Mouse (Mus musculus) cerebellum, adult 8-10 months (tissue): ENCODE data around the gene Kcna5.

ENCODE experiments used
- DNase-seq: peaks from one replicate; pipeline ENCODE4 v3.0.0; 2022

The Kcna5 gene

DNA sequence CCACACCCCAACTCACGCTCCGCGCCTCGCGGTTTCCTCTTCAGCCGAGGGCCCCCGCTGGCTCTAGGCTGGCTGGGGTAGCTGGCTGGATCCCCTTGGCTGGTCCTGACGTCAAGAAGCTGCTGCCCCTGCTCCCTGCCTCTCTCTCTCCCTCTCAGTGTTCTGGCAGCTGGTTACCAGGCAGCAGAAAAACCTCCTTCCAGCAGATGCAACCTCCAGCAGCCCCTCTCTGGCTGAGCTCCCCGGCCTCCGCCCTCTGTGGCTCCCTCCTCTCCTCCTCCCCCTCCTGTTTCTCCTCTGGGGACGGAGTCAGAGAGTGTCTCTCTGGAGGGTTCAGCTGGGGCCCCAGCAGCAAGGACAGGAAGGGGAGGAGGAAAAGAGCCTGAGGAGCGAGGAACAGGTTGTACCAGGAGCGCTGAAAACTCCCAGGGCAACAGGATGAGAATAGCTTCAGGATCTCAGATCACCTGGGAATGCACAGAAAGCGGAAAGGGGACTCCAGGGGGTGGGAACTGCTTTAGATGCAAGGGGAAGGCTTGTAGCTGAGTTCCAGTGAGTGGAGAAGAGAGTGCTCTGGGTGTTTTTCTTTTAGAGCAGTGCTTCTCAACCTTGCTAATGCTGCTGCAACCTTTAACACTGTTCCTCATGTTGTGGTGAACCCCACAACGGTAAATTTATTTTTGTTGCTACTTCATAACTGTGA is at the start of gene Kcna5:
Gene Kcna5 (minus strand): TSS at position 205 of the 703 bp plus-strand sequence.
- DNase-seq, result no peak

DNA sequence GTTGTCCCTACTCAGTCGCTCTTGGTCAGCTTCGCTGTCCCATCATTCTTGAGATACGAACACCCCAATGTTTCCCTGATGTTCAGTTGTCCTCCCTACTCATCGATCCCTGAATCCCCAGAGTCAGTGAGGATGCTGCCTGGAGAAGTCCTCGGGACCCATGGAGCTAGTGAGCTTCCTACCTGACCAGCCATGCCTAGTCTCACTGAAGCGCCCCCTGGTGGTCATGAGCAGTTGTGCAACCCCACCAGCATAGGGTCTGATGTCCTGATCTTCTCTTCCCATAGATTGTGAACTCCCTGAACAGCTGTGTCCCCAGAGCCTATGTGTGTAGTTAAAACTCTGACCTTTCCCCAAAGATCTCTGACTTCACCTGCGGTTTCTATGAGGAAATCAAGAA is 47.9 kb upstream of the Kcna5 start:
- peak; percentile 69 for DNase-seq

DNA sequence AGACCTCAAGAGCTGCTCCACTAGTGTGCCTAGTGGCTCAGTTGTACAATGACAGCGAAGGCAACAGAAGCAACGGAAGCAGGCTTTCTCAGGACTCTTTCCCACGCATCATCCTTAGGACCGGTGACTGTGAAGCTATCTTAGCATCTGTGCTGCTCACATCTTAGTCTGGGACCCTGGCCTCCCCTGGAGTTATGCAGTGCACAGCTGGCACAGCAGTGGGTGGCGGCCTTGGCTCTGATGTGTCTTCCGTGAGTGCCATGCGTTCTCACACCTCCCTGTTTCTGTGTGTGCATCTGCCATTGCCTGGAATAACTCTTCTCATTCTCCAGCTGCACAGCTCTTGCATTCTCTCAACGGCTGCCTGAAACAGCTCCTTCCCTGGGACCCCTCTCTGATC is 46.4 kb upstream of the Kcna5 start:
- DNase-seq, result no peak

DNA sequence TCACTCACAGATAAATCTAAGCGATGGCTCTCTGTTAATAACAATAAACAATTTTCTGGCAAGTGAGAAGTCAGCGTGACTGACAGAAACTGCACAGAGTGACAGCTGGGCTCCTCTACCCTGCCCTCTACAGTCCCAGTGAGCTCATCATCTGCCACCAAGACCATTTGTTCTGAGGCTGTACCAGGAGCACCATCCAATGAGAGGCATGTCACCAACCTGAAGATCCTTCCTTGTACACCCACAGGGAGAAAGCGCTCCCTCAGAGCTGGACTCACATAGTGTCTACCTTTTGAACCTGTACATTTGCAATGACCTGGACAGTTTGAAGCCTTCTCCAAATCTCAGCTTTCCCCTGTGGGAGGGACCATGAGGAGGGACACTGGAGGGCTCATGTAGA is 45.4 kb upstream of the Kcna5 start:
- no peak for DNase-seq

DNA sequence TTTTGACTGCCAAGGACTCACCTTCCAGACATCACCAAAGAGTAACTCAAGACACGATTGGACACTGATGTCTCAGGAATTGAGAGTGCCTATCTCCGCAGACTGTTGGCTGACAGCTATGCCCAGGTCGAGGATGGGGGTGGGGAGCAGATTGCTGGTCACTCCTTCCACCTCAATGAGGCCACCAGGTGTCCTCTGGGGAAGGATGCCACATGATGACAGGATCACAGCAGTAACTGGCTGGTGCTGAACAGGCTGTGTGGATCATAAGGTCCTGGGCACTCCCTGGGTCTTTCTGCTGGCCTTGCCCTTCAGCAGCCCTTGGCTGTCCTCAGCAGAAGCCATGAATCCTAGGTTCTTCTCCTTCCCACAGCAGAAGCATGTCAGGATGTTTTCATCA is 42.2 kb upstream of the Kcna5 start:
- DNase-seq, result peak; percentile 79

DNA sequence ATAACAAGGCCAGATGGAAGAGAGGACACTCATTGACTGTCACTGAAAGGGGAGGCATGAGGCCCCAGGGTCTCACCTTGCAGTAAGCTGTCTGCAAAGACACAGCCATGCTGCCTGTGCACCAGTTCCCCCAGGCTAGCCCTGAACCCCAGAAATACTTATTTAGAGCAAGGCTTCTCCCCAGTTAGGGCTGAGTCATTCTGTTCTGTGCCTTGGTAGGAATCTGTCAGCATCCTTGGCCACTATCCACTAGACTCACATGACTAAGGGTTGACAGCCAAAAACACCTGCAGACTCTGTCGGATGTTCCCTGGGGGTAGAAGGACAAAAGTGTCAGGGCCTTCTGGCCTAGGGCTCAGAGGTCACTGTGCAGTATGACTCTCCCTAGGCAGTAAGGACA is 41.4 kb upstream of the Kcna5 start:
- no peak for DNase-seq

DNA sequence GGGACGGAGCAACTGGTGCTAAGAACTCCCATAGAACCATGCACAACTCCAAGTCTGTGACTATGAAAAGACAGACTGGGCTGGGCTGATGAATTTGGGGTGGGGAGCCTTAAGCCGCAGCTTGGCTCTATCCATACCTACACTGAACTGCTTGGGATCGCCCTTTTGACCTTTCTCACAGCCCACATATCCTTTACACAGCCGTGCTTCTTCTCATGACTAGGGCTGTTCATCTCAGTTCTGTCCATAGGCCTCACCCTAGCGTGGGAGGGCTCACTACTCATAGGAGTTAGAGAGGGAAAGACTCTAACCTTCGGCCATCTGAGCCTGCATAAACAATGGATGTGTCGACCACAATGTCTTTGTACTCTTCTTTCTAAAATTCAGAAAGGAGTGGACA is 39.6 kb upstream of the Kcna5 start:
- DNase-seq, result no peak

DNA sequence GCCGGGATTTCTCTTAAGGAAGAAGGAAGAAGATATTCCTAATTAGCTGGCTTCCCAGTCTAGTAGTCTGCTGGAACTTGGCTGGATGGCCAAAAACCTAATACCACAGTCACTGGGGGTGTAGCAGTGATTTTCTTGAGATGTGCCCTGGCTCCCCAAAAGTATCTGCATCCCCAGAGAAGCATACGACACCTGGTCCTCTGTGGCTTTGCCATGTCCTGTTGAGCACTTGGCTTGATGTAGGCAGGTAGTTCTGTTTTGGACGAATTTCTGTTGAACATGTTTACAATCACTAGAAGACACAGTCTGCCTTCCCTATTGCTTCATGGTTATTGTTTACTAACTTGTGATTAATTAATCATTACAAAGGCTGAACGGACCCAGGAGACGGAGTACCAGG is 37.8 kb upstream of the Kcna5 start:
- no peak for DNase-seq

DNA sequence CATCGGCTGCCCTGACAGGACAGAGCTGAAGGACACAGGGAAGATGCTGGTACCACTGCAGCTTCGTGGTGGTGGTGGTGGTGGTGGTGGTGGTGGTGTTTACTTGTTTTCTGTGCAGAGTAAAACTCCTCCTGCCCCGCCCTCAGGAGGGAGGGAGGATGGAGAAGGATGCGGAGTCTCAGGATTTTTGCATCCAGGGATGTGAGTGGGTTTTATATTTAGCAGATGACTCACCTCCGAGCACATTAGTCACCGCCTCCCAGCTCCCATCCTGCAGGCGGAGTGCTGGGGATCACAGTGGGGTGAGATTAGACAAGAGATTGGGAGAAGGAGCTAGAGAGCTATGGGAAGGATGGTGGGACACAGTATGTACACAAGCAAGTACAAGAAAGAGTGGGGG is 34.6 kb upstream of the Kcna5 start:
- DNase-seq, result peak; percentile 66

DNA sequence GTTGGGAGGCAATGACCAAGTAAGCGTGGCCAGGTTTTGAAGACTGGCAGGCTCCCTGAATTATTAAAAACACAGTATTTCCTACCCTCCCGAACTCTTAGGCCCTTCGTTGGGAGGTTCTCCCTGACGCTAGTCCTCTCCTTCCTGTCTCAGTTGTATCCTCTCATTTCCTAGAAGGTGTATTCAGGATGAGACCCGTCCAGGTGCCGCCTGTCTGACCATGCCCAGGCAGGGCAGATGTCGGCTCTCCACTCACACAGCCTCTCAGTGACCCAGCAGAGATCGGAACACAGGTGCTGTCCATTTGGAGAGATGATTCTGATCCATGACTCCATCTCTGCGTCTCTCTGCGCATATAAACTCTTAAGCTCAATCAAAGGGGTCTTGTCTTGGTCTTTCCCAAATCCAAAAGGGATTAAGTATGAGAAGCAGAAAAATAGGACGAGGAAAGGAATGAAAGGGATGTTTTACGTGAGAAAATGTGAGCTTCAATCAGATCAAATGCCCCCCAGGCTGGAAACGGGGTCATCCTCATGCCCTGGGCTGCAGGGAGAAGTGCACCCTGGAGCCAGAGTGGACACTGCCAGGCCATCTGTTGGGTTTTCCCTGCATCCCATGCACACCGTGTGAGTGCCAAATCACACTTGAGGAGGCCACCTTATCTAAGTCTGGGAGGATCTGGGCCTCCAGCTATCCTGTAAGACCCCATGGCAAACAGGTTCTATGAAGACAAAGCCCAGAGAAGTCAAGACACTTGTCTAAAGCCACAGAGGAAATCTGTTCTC is 33.0 kb upstream of the Kcna5 start:
- DNase-seq, result peak; percentile 71

DNA sequence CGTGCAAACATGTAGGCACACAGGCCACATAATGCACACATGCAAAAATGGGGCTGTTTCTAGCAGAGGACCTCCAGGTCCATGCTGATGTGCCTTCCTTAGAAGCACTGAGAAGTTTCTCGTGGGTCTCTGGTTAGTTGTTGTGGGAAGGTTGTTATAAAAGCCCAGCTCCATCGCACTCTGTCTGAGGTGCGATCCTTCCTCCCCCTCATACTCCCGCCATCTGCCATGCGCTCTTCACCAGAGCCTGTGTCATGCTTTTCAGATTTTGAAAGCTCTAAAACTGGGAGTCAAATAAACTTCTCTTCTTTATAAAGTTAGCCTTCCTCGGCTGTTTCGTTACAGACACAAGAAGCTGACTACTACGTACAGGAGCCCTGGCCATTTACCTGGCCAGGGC is 32.1 kb upstream of the Kcna5 start:
- DNase-seq, result no peak

DNA sequence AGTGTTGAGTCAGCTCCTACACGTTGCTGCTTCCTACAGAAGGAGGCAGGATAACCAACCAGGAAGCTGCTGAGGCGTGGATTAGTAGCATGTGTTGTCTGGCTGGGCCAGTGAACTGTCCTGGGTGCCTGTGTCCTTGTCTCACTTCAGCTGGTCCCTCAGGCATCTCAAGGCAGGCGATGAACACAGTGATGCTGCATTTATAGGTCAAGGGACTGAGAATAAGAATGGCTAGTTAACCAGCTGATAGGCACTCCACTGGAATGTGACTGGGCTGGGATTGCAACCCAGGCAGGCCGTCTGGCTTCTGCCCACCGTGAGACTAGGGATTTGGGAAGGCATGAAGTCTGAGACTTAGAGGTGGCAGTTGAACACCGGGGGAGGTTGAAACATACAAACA is 29.2 kb upstream of the Kcna5 start:
- DNase-seq, result no peak

DNA sequence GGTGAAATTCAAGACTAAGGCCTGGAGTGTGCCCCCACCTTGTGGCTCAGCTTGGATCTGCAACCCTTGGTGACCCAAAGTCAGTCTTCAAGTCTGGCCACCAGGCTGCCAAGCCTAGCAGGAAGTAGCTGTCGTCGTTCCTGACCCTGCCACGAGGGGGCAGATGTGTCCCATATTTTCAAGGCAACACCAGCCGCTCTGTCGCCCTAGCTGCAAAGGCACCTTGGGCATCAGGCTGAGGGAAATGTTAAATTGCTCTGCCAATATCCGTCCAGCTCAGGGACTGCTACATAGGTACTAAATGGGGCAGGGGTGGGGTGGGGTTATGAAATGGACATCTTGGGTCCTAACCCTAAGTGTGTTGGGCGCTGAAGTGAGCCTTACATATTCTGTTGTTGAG is 28.7 kb upstream of the Kcna5 start:
- DNase-seq, result peak; percentile 96

DNA sequence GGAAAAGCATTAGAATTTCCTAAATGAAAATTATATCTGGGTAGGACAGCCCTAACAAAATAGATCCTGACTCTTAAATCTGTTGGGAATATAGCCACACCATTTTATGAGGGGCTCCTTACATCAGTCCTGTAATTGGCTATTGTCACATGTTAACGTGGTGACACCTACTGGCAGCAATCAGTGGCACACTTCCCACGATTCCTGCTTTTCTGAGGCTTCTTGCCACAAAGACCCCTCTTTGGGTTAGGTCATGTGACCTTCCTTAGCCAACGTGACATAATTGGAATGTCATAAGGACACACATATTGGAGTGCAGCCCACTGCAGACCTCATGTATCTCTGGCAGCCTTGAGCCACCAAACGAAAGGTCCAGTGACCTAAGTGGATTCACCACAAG is 26.5 kb upstream of the Kcna5 start:
- no peak for DNase-seq

DNA sequence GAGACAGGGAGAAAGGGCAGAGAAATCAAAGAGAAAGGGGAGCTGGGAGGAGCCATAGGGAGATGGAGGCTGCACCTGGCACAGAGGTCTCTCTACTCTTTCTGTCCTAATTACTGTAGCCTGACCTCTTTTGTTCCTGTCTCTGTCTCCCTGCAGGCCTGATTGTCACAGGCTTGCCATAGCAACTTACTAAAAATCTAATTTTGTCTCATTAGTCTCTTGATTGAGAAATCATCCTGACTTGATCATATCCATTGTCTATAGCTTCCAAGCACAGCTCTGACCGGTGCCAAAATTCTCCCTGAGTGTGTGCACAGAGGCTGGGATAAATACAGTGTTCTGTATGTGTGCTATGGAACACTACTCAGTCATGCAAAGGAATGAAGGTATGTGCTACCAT is 25.5 kb upstream of the Kcna5 start:
- no peak for DNase-seq

DNA sequence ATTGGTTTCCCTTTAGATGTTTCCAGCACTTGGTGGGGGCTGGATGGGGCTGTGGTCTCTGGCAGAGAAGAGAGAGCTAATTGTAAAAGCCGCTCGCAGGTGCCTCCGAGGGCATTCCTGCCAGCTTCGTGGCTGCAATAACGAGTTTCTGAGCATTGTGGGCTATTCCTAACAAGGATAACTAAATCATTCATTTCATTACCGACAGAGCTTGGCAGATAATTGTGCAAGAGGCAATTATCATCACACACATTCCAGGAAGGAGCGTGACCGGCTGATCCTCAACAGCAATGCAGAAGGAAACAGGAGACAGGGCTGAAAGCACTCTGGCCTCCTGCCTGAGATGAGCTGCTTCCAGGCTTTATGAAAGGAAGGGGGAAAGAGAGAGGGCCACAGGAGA is 24.8 kb upstream of the Kcna5 start:
- DNase-seq, result no peak

DNA sequence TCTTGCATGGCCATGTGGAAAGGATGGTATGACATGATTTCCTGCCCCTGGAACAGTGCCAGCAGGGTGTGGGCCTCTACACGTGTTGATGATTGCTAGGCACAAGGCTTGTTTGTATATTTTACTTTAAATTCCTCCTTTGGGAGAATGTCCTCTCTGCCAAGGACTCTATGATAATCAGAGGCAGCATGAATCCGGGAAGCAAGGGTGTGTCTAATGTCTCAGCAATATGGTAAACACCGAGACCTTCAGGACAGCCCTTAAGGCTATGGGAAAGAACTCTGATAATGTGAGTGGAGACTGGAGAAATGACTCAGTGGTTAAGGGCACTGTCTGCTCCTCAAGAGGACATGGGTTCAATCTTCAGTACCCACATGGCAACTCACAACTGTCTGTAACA is 23.1 kb upstream of the Kcna5 start:
- DNase-seq, result no peak

DNA sequence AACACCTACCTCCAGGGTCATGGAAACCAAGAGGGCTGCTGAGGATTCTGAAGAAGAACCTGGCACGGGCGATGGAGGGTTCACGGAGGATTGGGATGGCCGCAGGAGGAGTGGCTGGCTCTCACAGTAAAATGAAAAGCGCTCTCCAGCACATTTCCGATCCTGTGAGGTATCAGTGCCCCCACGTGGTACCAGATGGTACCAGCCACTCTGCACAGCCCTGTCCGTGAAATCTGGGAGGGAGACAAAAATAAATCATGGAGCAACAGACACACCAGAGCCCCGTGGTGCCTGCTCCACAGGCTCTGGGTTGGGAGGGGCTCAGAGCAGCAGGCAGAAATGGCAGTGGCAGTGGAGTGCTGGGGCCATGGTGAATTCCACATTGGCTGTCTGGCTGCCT is 18.6 kb upstream of the Kcna5 start:
- peak; percentile 76 for DNase-seq

DNA sequence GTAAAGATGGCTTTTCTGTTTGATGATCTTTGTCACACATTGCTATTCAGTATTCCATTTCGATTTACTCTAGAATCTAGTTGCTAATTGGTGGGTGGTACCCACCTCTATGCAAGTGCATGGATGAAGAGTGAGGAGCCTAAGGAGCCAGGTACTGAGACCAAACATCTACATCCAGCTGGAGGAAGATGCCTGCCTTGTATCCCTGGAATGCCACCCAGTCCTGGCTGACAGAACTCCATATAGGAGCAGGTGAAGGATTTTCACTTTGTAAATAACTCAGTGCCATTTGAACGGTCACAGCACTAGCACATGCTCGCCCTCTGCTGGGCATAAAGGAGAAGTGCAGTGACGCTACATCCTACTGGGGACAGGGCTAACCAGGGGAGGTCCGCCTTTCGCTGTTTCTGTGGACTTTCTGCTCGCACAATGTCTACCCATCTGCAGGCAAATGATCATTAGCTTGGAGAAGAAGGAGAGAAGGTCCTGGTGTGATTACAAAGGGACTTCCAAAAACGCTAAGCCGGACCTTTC is 16.7 kb upstream of the Kcna5 start:
- DNase-seq, result peak; percentile 42

DNA sequence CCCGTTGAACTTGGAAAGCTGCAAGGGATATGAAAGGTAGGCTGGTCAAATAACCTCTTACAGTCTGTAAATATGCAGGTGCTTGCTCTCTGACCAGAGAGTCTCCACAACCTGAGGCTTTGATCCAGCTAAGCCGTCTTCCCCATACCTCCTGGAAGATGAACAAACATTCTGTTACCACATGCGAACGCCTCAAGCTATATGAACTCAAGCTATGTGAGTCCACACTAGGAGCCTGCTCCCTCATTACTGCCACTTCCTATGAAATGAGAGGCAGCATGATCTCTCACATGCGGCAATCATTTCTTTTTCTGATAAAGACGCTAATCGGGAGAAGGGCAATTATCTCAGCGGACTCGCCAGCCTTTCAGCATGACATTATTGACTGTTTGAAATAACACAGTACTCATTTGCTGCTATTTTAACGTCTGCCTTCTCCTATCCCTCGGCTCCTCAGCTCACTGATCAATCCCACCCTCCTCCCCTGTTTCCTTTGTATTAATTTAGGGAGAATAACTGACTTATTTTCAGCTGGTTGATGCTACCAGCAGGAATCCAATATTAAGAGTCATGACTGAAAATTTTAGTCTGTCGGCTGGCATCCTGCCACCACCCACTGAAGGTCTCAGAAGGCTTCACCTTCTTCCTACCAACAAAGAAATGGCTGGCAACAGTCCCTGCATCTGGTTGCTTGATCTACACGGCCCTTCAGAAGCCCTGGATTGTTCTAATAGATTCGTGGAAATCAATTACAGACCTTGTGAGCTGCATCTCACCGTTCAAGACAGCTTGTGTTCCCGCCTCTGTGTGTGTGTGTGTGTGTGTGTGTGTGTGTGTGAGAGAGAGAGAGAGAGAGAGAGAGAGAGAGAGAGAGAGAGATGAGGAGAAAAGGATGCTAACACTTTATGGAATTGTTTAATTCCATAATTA is 9.2 kb upstream of the Kcna5 start:
- no peak for DNase-seq

DNA sequence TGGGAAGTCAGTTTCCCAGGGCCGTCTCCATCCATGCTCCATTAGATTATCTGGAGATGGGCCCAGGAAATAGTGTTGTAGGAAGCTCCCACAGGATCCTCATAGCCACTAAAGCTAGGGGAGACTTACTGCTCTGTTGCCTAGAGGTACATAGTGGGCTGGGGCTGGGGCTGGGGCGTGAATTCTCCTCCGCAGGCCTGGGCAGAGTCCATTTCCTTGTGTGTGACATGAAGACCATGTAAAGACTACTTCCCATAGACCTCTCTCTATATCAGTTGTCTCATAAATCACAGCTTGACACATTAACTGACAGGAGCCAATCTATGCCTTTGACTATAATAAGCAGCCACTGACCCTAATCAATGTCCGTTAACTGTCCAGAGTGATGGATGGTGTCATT is 7.5 kb upstream of the Kcna5 start:
- DNase-seq, result no peak

DNA sequence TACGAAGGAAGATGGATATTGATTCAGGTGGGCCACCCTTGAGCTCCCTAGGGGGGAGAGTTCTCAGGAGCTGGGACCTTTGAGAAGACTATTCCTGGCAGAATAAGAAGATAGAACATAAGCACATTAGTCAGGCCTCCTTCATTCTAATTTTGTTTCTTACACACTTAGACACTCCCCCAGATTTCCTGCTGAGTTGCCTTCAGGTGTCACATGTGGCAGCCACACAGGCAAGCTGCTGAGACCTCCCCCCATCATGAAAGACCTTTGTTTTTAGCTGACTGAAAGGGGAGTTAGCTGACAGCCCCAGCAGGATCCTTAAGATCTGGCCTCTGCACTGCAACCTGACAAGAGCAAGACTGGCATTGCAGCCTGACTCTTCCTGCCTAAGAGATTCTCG is 2.3 kb upstream of the Kcna5 start:
- no peak for DNase-seq

DNA sequence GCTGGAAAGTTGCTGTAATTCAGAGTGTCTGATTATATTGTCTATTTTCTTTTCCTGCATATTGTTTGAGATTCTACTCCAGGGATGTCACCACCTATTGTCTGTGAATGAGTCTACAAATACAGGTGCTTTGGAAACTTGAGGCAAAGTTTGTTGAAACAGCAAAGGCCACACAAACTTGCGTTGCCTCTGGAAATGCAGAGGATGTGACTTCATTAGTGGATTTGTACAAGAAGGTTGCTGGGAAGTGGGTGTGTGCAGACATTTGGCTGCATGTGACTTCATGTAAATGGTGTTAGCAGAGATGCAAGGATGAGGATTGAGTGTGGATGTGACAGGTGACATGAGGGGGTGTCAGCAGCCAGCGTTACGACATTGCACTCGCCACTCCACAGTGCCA is 1.7 kb upstream of the Kcna5 start:
- DNase-seq, result no peak

DNA sequence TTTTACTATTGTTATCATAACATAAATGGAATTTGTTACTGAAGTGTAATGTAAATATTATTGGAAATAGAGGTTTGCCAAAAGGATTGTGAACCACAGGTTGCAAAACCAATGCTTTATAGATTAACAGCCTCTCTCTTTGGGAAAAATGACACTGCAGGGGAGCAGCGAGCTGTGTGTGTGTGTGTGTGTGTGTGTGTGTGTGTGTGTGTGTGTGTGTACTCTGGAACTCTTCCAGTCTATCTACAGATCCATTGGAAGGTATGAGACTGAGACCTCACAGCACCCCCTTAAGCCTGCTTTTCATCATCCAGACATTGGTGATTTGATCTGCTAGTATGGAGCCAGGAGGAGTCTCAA is 679 bp upstream of the Kcna5 start:
- DNase-seq, result no peak
